Mouse (Mus musculus) T-helper 1 cell (primary cell): Measurements from ENCODE around the gene Pck1.

Experiments used
- in situ Hi-C: fragments of 300-600 bp; cut with MboI, MseI; formaldehyde crosslinking; loops from one replicate; pipeline ENCODE4 v1.15.1; 2025; ENCODE audit warnings: high pct_unique_total_duplicates

Gene Pck1

DNA sequence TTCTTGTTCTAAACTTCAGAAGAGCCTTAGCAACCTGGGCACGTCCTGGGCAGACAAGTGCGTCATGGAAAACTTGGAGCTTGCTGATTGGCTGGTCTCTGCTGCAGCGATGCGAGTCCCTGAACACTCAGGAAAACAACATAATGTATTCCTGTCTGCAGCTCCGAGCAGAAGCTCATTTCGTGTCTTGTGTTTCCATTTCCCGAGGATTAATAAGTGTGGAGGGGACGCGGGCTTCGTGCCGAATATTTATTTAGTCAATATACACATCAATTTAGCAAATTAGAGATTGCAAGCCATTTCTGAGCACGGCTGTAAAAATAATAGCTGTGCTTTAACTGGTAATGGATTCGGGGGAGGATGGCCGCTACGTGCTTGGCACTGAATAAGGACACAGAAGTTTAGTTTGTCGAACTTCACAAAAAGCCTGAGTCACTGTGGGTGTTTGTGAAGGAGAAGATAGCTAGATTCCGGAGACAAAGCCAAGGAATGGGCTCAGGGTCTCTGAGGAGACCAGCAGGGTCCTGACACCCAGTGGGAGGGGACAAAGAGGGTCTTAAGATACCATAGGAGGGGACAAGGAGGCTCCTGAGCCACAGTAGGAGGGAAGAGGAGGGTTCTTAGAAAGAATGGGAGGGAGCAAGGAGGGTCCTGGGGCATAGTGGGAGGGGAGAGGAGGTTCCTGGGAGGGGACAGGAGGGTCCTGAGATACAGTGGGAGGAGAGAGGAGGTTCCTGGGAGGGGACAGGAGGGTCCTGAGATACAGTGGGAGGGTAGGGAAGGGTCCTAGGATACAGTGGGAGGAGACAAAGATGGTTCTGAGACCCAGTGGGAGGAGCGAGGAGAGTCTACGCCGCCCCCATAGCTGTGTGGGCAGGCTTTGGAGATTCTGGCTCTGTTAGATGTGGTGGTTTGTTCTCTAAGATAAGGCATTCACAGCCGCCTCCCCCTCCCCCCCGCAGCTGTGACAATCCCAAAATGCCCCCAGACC lies 21.0 kb downstream of the Pck1 start:
- in situ Hi-C loops, result no loop called here

DNA sequence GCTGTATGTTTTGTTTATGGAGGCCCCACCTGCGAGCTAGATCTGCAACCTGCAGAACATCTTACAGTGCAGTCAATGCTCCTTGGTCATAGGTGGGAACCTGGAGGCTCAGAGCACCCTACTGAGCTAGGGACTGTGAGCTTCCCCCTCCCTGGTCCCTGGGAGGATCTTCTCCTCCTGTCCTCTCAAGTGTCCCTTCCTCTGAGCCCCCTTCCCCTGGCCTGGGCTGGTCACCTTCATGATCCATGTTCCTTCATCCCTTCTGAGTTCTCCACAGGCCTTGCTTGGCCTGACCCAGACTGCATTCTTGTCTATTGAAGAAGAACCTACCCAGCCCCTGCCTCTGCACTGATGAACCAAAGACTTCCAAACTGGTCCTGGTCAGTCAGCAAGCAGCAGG lies 21.7 kb downstream of the Pck1 start:
- in situ Hi-C loops, result no loop called here

DNA sequence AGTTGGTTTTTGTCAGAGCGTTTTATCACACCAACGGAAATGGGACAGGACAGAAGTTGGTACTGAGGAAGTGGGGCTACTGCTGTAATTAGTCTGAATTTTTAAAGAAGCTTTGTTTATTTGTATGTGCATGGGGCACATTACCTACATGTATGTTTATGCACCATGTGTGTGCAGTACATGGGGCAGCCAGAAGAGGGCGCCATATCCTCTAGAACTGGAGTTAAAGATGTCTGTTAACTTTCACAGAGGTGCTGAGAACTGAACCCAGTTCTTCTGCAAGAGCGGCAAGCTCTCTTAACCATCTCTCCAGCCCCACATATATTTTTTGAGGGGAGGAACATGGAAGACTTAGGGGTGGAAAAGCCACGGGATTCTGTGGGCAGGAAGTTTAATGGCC lies 22.9 kb downstream of the Pck1 start:
- in situ Hi-C loops, result loop anchor here (5.0 kb wide), 1 partner anchor 377 kb away; no protein-coding TSS in a partner anchor

DNA sequence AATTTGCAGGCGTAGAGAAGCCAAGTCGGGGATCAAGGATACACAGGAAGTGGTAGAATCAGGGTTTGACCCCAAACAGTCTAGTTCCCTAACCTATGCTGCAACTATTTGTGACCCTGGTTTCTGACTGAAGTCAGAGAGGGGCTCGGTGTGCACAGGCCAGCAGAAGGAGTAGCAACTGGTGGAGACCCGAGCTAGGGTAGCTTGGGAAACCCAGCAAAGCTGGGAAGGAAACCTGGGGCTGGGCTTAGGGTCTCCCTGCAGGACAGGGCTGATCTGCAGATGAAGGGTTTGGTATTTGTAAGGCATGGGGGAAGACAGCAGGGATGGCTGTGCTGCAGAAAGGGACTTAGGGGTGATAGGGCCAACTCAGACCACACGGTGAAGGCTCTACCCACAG lies 24.6 kb downstream of the Pck1 start:
- in situ Hi-C loops, result loop anchor here (5.0 kb wide), 1 partner anchor 375 kb away; no protein-coding TSS in a partner anchor

DNA sequence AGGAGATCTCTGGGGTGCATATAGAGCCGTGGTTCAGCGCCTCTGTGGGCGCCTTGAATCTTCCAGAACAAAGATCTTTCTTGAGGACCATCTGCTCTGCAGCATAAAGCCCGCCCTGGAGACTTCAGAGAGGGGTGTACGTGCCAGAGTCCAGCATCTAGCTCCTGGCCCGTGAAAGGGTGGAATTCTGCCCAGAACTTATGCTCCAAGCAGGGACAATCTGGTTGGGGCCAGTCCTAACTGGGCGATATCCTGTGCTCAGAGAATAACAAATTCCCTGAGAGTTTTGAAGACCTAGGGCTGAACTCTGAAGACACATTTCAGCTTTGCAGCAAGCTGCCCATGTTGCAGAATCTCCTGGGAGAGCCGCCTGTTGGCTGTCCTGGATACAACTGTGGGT lies 25.1 kb downstream of the Pck1 start:
- in situ Hi-C loops, result loop anchor here (5.0 kb wide), 1 partner anchor 374 kb away; no protein-coding TSS in a partner anchor

DNA sequence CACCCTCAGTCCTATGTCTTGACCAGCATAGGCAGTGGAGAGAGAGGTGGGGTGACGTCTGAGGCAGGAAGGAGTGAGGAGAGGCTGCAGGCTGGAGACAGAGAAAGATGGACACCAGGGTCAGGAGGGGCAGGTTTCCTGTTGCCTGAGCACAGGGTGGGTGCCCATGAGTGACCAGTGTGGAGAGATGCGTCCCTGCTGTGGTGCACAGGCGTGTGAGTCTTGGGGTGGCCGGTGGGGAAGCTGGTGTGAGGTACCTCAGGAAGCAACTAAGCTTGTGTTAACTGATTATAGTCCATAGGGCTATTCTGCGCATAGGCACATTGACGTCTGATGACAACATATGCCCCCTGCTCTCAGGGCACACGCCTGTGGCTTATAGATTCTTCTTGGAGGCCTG lies 26.2 kb downstream of the Pck1 start:
- in situ Hi-C loops, result loop anchor here (5.0 kb wide), 1 partner anchor 373 kb away; no protein-coding TSS in a partner anchor

DNA sequence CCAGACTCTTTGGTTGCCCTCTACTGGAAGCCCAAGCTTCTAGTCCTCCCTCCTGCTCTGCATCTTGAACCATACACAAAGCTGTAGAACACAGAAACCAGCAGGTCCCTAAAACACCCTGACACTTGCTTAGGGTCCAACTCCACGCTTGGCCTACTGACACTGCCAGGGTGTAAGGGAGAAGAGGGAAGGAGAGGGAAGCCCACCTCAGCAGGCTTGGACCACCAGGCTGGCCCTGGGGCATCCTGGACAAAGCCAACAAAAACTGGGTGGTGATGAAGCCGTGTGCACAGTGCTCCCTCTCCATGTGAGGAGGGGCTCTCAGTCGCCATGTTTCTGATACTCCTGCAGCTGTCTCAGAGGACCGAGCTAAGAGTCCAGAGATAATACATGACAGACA lies 27.2 kb downstream of the Pck1 start:
- in situ Hi-C loops, result loop anchor here (5.0 kb wide), 1 partner anchor 73 kb away; no protein-coding TSS in a partner anchor

DNA sequence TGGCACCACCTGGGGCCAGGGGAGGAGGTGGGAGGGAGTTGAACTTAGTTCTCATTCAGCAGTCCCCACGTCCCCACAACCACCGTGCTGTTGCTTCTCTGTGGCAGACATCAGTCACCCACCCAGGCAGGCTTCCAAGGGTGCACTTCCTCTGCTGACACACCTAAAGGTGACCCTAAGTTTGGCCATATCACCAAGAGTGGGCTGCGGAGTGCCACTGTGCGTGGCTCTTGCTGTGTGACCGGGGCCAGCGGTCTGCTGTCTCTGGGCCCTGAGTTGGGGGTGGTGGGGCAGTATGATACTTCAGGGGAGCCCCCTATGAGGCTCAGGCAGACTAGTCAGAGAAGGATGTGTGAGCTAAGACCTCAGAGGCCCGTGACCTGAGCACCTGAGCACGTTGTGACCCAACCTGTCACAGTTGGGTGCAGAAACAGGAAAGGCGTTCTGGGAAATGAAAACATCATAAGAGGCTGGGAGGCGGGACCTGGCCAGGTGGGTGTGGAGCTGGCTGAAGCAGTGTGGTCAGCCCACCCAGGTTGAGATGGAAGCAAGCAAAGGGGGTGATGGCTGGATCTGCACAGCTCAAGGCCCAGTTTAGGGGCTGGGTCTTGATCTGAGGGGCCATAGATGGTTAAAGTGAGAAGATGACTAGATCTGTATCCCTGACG lies 28.0 kb downstream of the Pck1 start:
- in situ Hi-C loops, result loop anchor here (5.0 kb wide), 1 partner anchor 74 kb away; no protein-coding TSS in a partner anchor

DNA sequence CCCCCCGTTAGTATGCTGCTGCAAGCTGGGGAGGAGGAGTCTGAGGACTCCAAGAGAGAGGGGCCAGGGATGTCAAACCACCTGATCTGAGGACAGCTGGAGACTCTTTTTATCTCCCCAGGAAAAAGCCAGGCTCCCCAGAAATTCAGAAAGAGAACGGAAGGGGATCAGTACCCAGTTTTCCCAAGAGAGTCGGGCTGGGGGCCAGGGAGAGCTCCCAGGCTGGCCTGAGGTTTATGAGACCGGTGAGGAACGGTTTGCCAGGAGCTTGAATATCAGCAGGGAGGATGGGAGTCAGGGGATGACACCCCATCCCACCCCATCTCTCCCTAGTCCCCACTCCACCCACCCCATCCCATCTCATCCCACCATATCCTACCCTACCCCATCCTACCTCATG lies 28.6 kb downstream of the Pck1 start:
- in situ Hi-C loops, result loop anchor here (5.0 kb wide), 1 partner anchor 74 kb away; no protein-coding TSS in a partner anchor

DNA sequence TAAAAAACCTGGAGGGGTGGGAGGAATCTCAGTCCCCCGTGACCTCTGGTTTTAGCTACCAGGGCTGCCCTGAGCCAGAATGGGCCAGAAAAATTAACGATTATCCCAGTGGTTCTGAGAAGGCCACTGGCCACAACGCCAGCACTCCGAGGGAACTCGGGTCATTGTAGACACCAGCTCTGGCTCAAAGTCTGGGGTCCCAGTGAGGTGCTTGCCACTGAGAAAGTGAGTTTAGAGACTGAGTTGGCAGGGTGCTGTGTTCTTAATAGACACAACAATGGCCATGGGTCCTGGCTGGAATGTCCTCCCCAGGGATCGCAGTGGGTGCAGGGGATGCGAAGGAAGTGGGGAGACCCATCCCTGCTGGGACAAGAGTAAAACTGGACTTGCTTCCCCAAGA lies 29.1 kb downstream of the Pck1 start:
- in situ Hi-C loops, result loop anchor here (5.0 kb wide), 1 partner anchor 75 kb away; no protein-coding TSS in a partner anchor

DNA sequence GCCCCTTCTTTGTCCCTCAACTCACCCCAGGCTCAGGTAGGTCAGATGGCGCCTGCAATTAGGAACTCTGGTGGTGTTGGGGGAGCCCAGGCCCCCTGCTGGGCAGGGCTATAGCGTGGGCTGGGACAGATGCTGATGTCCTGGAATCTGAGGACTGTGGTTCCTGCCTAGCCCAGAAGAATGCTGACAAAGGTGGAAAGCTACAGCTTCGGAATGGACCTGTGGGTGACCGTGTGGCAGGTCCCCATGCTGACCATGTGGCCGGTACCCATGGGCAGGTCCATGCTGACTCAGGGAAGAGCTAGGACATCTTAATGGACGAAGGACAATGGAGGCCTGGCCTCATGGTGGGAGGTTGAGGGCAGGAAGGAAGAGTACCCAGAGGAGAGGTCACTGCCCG lies 29.9 kb downstream of the Pck1 start:
- in situ Hi-C loops, result loop anchor here (5.0 kb wide), 1 partner anchor 75 kb away; no protein-coding TSS in a partner anchor

DNA sequence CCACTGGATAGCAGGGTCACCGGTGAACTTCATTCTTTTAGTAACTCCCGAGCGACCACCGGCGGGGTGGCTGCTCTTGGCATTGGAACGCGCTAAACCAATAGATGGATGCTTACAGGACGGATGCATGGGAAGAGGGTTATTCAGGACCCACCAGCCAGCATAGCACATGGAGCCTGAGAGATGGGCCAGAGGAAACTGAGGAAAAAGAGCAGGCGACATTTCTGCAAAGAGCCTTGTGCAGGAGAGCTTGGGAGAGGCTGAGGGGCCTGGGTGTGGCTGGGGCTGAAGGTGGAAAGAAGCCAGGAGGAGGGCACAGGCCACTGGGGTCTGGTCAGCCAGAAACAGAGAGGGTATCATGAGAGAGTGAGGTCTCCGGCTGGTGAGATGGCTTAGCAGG lies 30.5 kb downstream of the Pck1 start:
- in situ Hi-C loops, result loop anchor here (5.0 kb wide), 1 partner anchor 76 kb away; no protein-coding TSS in a partner anchor

DNA sequence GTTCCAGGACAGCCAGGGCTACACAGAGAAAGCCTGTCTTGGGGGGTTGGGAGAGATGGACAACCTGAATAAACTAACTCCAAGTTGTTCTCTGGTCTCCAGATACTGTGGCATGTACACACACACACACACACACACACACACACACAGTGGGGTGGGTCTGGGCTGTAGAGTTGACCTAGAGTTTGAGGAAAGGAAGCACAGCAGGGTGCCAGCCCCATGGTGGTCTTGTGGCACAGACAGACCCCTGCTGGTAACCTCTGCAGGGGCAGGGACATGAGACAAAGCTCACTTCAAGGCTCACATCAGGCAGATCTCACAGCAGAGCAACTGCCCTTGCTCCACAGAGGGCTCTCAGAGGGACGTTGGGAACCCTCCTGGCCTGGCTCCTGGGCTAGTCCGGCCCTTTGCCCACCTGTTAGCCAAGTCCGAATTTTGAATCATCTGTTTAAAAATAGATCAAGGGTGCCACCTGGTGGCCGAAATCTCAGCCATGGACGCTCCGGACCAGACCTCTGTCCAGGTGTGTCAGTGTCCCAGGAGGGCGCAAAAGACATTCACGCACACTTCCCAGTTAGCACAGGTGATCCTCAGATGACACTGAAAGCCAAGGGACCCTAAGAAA lies 31.1 kb downstream of the Pck1 start:
- in situ Hi-C loops, result loop anchor here (5.0 kb wide), 1 partner anchor 77 kb away; no protein-coding TSS in a partner anchor

DNA sequence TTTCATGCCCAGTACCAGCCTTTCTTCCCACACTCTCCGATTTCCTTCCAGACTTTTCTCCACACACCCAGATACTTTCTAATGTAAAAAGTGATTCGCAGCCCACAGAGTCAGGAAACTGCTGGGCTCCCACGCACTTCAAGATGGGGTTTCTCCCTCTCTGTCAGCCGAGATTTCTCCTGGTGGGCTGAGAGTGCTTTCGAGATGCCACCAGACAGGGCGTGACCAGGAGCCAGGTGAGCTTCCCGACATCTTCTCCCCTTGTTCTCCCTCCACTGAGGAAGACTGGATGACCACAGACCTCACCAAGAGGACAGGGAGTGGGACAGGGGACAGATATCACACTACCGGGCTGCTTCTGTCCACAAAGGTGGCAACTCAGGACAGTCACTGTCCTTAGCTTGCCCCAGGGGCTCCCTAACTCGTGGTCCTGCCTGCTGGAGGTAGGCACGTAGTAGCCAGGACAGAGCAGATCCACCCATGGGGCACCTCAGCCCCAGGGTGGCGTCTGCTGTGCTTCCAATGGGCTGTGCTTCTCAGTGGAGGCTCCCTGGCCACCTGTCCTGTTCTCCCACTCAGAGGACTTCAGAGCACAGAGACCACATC lies 31.7 kb downstream of the Pck1 start:
- in situ Hi-C loops, result loop anchor here (5.0 kb wide), 1 partner anchor 77 kb away; no protein-coding TSS in a partner anchor

DNA sequence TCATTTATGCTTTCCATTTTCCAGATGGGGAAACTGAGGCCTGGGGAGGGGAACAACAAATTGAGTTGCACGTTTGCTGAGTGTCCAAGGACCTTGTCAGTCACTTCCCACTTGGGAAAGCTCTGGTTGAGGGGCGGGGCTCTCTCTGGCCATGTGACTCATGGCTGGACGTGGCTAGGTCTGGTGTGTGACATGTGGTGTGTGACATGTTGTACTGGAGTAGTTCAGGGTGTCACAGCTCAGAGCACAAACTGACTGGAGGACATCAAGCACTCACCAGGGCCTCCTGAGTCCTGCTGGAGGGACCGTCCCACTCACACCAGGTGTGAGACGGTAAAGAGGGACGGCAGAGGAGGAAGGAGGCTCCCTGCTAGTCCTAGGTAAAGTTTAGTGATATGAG lies 32.4 kb downstream of the Pck1 start:
- in situ Hi-C loops, result no loop called here

DNA sequence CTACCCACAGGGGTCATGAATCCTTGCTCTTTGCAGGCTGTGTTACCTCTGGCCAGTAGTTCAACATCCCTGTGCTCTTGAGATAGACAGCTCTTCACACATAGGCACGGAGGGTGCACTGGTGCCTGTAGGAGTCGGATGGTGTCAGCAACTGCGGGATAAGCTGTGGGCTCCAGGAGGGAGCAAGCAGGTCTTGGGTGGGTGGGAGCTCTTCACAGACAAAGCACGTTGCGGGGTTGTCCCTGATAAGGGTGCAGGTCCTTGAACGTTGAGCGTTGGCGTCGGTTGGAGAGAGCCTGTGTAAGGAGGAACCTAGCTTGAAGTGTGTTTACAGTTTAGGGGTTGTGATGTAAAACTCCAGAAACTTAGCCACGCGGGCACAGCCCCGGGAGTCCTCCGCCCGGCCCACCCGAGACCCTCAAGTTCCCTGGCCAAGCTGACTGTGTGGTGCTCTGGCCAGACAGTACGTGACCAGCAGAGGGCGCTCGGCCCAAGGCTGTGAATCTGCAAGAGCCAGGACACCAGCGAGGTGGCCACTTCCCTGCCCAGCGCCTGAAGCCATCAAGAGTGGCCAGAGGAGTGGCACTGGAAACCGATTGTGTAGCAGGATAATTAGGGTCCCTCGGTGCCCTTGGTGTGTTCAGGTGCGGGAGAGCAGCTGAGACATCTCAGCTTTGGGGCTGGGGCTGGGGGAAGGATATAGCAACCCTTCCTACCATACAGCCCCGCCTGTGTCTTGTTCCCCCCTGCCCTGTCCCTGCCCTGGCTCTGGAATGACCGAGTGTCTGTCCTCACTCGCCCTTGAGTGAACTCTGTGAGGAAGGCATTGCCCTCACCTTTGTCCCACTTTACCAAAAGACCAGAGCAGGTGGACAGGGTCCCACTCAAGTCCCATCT lies 33.4 kb downstream of the Pck1 start:
- in situ Hi-C loops, result no loop called here

DNA sequence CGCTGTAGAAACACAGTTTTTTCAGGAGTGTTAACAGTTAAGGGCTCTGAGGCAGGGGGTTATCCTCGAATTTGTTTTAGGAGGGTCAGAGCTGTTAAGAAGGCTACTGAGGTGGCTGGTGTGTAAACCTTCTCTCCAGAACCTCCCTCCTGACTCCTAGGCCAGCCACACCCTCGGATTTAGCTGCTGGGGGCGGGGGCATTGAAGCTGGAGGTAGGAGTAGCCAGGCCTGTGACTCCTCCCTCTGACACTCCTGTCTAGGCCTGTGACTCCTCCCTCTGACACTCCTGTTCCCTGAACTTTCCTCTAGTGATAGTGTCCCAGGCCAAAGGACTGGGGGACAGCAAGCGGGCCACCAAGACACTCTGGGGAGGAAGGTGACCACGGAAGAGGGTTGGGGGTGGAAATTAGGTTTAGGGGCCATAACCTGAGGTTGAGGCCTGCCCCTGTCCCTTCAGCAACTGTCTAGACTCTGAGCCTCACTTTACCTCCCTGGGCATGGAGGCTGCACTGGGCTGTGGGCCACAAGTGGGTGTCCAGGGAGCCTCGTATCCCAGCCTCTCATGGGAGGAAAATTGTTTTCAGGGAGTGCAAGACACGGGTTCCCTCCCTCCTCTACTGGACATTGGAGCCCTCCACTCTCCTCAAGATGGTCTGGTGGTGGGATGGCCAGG lies 34.5 kb downstream of the Pck1 start:
- in situ Hi-C loops, result no loop called here

DNA sequence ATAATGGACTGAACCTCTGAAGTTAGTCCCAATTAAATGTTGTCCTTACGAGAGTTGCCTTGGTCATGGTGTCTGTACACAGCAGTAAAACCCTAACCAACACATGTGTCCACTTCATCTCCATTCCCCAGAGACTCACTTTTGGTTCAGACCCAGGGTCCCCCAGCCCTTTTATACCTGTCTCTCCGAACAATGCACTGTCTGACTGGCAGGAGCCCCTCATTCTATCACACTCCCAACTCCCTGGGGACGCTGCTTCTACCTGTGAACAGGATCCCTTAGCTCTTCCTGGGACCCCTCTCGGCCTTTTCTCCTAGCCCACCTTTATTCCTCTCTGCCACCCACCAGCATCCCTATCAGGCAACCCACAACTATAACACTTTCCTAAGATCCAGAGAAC lies 41.9 kb downstream of the Pck1 start:
- in situ Hi-C loops, result loop anchor here (10.0 kb wide), 1 partner anchor 910 kb away; no protein-coding TSS in a partner anchor

DNA sequence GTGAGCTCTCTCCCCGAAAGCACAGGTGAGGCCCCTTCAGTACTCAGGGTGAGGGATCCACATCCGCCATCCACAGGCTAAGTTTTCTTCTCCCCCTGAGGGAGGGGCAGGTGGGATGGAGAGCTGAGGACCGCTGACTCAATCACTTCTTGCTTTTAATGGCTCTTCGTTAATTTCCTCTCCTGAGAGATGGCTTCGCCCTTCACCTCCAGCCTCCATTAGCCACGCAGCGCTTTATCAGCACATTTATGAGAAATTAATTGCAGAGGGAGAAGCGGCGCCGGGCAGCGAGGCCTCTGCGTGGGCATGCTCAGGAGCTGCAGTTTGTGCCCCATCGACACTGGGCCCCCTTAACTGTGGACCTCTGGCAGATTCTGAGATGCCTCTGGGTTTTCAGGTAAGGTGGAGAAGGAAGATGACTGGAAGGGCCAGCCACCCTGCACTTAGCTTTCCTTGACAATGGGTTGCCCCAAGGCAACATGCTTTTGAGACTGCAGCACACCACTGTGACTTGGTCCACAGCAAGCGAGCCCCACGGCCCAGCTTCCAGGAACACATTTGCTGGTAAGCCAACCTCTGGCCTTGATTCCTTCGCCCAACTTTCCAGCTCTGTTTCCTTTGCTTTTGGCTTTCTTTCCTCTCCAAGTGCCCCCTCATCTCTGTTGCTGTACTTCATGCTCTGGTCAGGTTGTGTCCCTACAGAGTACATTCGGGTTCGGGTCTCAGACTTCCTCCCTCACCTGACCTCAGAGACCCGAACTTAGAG lies 50.3 kb downstream of the Pck1 start:
- in situ Hi-C loops, result no loop called here
